Mouse (Mus musculus) embryonic facial prominence, embryonic 13.5 days (tissue): Measurements from ENCODE around the gene Olfr1508. TPM values are rescaled to one million over a fixed set of nuclear protein-coding genes. Genes with fewer than 3 reads are reported as not detected.
"Not testable (repeated sequence)": the region's sequence is repeated elsewhere in the genome, so short reads cannot be mapped to it uniquely, and the experiment has no call there.

ENCODE experiments used
- ATAC-seq: fragments of 200-750 bp; cut with Nextera tagmentation; 2 replicates; pipeline ENCODE4 v1.8.0; 2017; ENCODE audit warnings: low read depth; ENCODE audit not compliant: insufficient number of reproducible peaks, insufficient read depth, low FRiP score, low TSS enrichment
- H3K27ac ChIP-seq: fragments of 300-500 bp; sonication (generic); 2 replicates; pipeline ENCODE4 v1.5.1; 2015; ENCODE audit warnings: moderate library complexity, mild to moderate bottlenecking, inconsistent platforms
- H3K27me3 ChIP-seq: fragments of 300-500 bp; sonication (generic); 2 replicates; pipeline ENCODE4 v1.6.1; 2015; ENCODE audit warnings: mild to moderate bottlenecking, inconsistent platforms
- H3K36me3 ChIP-seq: fragments of 300-500 bp; sonication (generic); 2 replicates; pipeline ENCODE4 v1.6.1; 2015; ENCODE audit warnings: mild to moderate bottlenecking, inconsistent platforms
- H3K4me1 ChIP-seq: fragments of 300-500 bp; sonication (generic); 2 replicates; pipeline ENCODE4 v1.6.1; 2015; ENCODE audit warnings: inconsistent platforms
- H3K4me2 ChIP-seq: fragments of 300-500 bp; sonication (generic); 2 replicates; pipeline ENCODE4 v1.6.1; 2015; ENCODE audit warnings: moderate library complexity, mild to moderate bottlenecking, inconsistent platforms
- H3K4me3 ChIP-seq: fragments of 300-500 bp; sonication (generic); 2 replicates; pipeline ENCODE4 v1.5.1; 2015; ENCODE audit warnings: mild to moderate bottlenecking, inconsistent platforms
- H3K9ac ChIP-seq: fragments of 300-500 bp; sonication (generic); 2 replicates; pipeline ENCODE4 v1.6.1; 2015; ENCODE audit warnings: mild to moderate bottlenecking, inconsistent platforms
- H3K9me3 ChIP-seq: fragments of 300-500 bp; sonication (generic); 2 replicates; pipeline ENCODE4 v1.6.1; 2016; ENCODE audit warnings: inconsistent platforms
- WGBS: fragments of 180-500 bp; shearing (Covaris S2); methylation state at CpG from one replicate; pipeline ENCODE4 v1.1.7; 2015; ENCODE audit warnings: mixed read lengths; 5-methylcytosine and 5-hydroxymethylcytosine counted together
- polyA plus RNA-seq: library from polyadenylated mRNA; unstranded; fragments of >200 nt; fragmentation: Nextera tagmentation; extraction: Ambion mirVana; gene quantifications from 2 replicates; pipeline ENCODE4 v1.2.1, GENCODE M21; 2015

Olfr1508 gene
- 0.10 TPM in 1 of 2 replicates, not detected in the other for polyA plus RNA-seq

DNA sequence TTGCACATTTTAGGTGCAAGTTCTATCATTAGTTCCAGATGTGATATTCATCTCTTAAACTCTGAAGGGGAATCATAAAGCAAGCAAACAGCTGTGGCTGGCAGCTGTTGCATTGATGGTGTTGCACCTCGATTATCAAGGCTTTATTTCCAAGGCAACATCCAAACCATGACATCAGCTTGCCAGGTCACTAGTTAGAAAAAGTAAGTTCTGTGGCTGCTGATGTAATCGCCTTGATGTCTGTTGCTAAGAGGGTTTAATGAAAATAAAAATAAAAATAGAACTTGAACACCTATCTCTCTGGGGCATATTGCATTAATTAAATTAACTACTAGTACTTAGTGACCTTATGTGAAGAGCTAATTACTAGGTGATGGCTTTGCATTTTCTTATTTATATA lies at the start of gene Olfr1508:
Gene Olfr1508 (minus strand): TSS at position 101 of the 400 bp plus-strand sequence.
- Histone ChIP-seq H3K36me3 (no peaks in the 10 kb centered on the region), H3K4me2 (no peak within 1 kb of the TSS), H3K9ac (no peak within 1 kb of the TSS), H3K27me3 (no peaks in the 10 kb centered on the region), H3K4me3 (no peak within 1 kb of the TSS), H3K4me1 (no peaks in the 10 kb centered on the region), H3K27ac (no peak within 1 kb of the TSS), H3K9me3 (no peaks in the 10 kb centered on the region)
- no peak for ATAC-seq
- 61% methylated on average over 2 of the region's 2 CpGs for WGBS

DNA sequence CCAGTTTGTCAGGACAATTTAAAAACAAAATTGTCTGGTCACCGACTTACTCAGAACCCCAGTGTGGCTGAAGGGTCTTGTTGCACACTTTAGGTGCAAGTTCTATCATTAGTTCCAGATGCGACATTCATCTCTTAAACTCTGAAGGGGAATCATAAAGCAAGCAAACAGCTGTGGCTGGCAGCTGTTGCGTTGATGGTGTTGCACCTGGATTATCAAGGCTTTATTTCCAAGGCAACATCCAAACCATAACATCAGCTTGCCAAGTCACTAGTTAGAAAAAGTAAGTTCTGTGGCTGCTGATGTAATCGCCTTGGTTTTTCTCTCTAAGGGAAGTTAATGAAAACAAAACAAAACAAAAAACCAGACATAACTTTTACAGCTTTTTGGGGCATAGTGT lies 28.2 kb upstream of the Olfr1508 start, which contains the start of gene Olfr1507:
Gene Olfr1507 (minus strand): TSS at position 234 of the 400 bp plus-strand sequence.
- no peaks in the 10 kb centered on the region for H3K9me3 ChIP-seq
- ATAC-seq = no peak
- H3K36me3 ChIP-seq = no peaks in the 10 kb centered on the region
- H3K27ac ChIP-seq = no peak within 1 kb of the TSS
- no peaks in the 10 kb centered on the region for H3K27me3 ChIP-seq
- 78% methylated on average over 4 of the region's 4 CpGs for WGBS
- H3K4me2 ChIP-seq = no peak within 1 kb of the TSS
- no peaks in the 10 kb centered on the region for H3K4me1 ChIP-seq
- no peak within 1 kb of the TSS for H3K4me3 ChIP-seq
- H3K9ac ChIP-seq = no peak within 1 kb of the TSS

- no peak overlapping the region for H3K4me2 ChIP-seq
- H3K9me3 ChIP-seq = no peaks in the 10 kb centered on the region
- H3K27ac ChIP-seq = no peak overlapping the region
- H3K27me3 ChIP-seq = no peaks in the 10 kb centered on the region
- no peaks in the 10 kb centered on the region for H3K36me3 ChIP-seq
- no peak overlapping the region for H3K9ac ChIP-seq
- no peak overlapping the region for H3K4me3 ChIP-seq
- no peak for ATAC-seq
- no peaks in the 10 kb centered on the region for H3K4me1 ChIP-seq
- 77% methylated on average over 1 of the region's 1 CpGs for WGBS
Measured at GRCm38 (mm10) chr14:52465738-52466137, 1.6 kb downstream of the Olfr1508 start.

DNA sequence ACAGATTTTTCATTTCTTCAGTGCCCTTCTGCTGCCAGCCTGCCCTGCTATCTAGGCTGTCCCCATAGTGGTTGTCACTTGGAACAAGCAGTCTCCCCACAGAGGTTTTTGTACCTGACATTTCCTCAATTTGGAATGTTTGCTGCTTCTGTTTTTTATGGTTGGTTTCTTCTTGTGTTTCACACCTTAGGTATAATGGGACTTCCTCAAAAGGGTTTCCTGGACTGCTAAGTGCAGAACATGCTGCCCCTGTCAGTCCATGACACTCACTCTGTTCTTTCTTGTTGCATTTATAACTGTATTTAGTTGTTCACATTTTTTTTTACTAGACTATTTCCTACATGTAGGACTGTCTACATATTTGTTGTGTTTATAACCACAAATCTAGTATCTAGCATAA lies 5.4 kb downstream of the Olfr1508 start:
- Histone ChIP-seq H3K36me3 (no peaks in the 10 kb centered on the region), H3K4me2 (no peak overlapping the region), H3K9ac (no peak overlapping the region), H3K27me3 (no peaks in the 10 kb centered on the region), H3K9me3 (no peaks in the 10 kb centered on the region), H3K27ac (no peak overlapping the region), H3K4me3 (no peak overlapping the region), H3K4me1 (no peaks in the 10 kb centered on the region)
- ATAC-seq = no peak

DNA sequence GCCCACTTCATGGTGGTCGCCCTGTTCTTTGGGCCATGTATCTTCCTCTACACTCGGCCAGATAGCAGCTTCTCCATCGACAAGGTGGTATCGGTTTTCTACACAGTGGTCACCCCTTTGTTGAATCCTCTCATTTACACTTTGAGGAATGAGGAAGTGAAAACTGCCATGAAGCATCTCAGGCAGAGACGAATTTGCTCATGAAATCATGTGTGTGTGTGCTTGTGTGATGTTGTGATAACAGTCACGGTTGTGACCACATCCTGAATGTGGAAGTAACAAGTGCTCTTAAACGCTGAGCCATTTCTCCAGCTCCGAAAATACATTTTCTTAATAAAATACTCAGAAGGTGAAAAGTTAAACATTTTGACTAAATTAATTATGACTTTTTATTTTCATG lies 16.2 kb downstream of the Olfr1508 start:
- ATAC-seq = no peak
- no peak overlapping the region for H3K9ac ChIP-seq
- H3K27me3 ChIP-seq = no peaks in the 10 kb centered on the region
- no peak overlapping the region for H3K4me3 ChIP-seq
- 85% methylated on average over 8 of the region's 8 CpGs for WGBS
- no peaks in the 10 kb centered on the region for H3K36me3 ChIP-seq
- H3K9me3 ChIP-seq = no peaks in the 10 kb centered on the region
- H3K4me1 ChIP-seq = no peaks in the 10 kb centered on the region
- no peak overlapping the region for H3K27ac ChIP-seq
- H3K4me2 ChIP-seq = no peak overlapping the region

- ATAC-seq = no peak
- no peaks in the 10 kb centered on the region for H3K9me3 ChIP-seq
- H3K4me1 ChIP-seq = no peaks in the 10 kb centered on the region
- H3K9ac ChIP-seq = no peak within 1 kb of the TSS
- H3K27me3 ChIP-seq = no peaks in the 10 kb centered on the region
- no peaks in the 10 kb centered on the region for H3K36me3 ChIP-seq
- H3K4me2 ChIP-seq = no peak within 1 kb of the TSS
- no peak within 1 kb of the TSS for H3K4me3 ChIP-seq
- H3K27ac ChIP-seq = no peak within 1 kb of the TSS
Measured at GRCm38 (mm10) chr14:52442690-52443089, 24.6 kb downstream of the Olfr1508 start, which contains the start of gene Olfr1509. Gene Olfr1509, plus strand, starts transcription at chr14:52442990.

DNA sequence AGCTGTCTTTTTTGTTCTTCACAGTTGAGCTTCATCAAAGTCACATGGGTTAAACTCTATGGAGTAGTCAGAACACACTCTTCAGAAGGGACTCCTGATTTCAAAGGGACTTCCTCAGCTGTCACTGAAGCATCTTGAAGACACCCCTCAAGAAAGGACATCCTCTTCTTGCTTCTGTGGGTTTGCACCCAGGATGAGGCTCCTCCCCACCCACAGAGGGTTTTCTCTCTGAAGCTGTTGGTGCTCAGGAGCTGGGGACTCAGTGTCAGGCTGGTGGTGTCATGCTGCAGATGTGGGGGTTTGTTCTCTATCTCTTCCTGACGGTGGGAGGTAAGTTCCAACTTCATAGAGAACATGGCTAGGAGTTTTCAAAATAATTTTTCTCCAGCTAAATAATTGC lies 39.6 kb downstream of the Olfr1508 start:
- WGBS = 92% methylated on average over 1 of the region's 1 CpGs
- H3K9me3 ChIP-seq = no peaks in the 10 kb centered on the region
- H3K9ac ChIP-seq = no peak overlapping the region
- H3K4me3 ChIP-seq = no peak overlapping the region
- H3K36me3 ChIP-seq = no peaks in the 10 kb centered on the region
- no peak overlapping the region for H3K4me2 ChIP-seq
- no peak overlapping the region for H3K27ac ChIP-seq
- no peak for ATAC-seq
- H3K4me1 ChIP-seq = no peaks in the 10 kb centered on the region
- no peaks in the 10 kb centered on the region for H3K27me3 ChIP-seq

- no peak for ATAC-seq
- Histone ChIP-seq H3K9me3 (no peaks in the 10 kb centered on the region), H3K9ac (no peak within 1 kb of the TSS), H3K4me1 (no peaks in the 10 kb centered on the region), H3K4me2 (no peak within 1 kb of the TSS), H3K36me3 (no peaks in the 10 kb centered on the region), H3K27ac (no peak within 1 kb of the TSS), H3K4me3 (no peak within 1 kb of the TSS), H3K27me3 (no peaks in the 10 kb centered on the region)
- 84% methylated on average over 3 of the region's 3 CpGs for WGBS
Measured at GRCm38 (mm10) chr14:52414273-52414672, 53.0 kb downstream of the Olfr1508 start, which contains the start of gene Olfr1510. Gene Olfr1510, minus strand, starts transcription at chr14:52414373.

DNA sequence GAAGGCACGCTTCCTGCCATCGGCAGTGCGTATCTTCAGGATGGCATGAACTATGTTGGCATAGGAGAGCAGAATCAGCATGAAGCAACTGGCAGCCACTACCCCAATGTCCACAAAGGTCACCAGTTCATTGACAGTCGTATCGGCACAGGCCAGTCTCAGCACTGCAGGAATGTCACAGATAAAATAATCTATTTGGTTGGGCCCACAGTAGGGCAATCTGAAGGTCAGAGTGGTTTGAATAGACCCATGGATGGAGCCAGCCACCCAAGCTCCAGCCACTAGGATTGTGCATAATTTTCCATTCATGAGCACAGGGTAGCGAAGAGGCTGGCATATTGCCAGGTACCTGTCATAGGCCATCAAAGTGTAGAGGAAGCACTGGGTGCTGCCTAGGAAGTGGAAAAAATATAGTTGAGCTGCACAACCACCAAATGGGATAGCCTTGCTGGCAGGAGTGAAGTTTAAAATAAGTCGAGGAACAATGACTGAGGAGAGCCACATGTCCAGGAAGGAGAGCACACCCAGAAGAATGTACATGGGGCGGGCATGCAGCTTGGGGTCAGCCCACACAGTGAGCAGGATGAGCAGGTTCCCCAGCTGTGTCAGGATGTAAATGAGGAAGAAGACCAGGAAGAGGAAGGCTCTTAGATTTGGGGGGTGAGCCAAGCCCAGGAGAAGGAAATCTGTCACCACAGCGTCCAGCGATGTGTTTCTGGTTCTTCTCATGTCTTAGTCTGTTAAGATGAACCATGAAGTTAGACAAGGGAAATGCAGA lies 57.0 kb downstream of the Olfr1508 start:
- H3K27ac ChIP-seq, H3K4me1 ChIP-seq, H3K9me3 ChIP-seq, H3K4me3 ChIP-seq, H3K4me2 ChIP-seq, H3K36me3 ChIP-seq, H3K9ac ChIP-seq, H3K27me3 ChIP-seq: not testable (repeated sequence)
- WGBS = 79% methylated on average over 8 of the region's 10 CpGs
- 0 out of 2 replicates have a peak, but pooled peaks have one; percentile 26 for ATAC-seq

Other genes starting within 250 kb of the Olfr1508 start
- 47.4 and 49.9 TPM in 2 replicates for gene Chd8, start 209.7 kb downstream of the Olfr1508 start, polyA plus RNA-seq
- 41.9 TPM in 2 replicates for gene Tox4, start 188.3 kb downstream of the Olfr1508 start, polyA plus RNA-seq
- gene Rab2b, start 187.9 kb downstream of the Olfr1508 start, polyA plus RNA-seq = 24.0 and 27.9 TPM in 2 replicates
- 51.4 and 52.9 TPM in 2 replicates for gene Mettl3, start 162.4 kb downstream of the Olfr1508 start, polyA plus RNA-seq
- gene Sall2, start 138.7 kb downstream of the Olfr1508 start, polyA plus RNA-seq = 26.2 and 27.7 TPM in 2 replicates
- 0.19 TPM in 1 of 2 replicates, not detected in the other for gene Olfr1513, start 111.1 kb downstream of the Olfr1508 start, polyA plus RNA-seq
- 0.14 TPM in 1 of 2 replicates, not detected in the other for gene Olfr1512, start 88.3 kb downstream of the Olfr1508 start, polyA plus RNA-seq
- not detected in 2 replicates for gene Olfr1511, start 70.1 kb downstream of the Olfr1508 start, polyA plus RNA-seq
- gene Olfr1510, start 53.1 kb downstream of the Olfr1508 start, polyA plus RNA-seq = not detected in 2 replicates
- not detected in 2 replicates for gene Olfr1509, start 24.5 kb downstream of the Olfr1508 start, polyA plus RNA-seq
- gene Olfr1507, start 28.3 kb upstream of the Olfr1508 start, polyA plus RNA-seq = not detected in 2 replicates